Mouse (Mus musculus): ENCODE data around the gene Dtymk.
"Not testable (repeated sequence)": the region's sequence is repeated elsewhere in the genome, so short reads cannot be mapped to it uniquely, and the experiment has no call there.

The Dtymk gene

DNA sequence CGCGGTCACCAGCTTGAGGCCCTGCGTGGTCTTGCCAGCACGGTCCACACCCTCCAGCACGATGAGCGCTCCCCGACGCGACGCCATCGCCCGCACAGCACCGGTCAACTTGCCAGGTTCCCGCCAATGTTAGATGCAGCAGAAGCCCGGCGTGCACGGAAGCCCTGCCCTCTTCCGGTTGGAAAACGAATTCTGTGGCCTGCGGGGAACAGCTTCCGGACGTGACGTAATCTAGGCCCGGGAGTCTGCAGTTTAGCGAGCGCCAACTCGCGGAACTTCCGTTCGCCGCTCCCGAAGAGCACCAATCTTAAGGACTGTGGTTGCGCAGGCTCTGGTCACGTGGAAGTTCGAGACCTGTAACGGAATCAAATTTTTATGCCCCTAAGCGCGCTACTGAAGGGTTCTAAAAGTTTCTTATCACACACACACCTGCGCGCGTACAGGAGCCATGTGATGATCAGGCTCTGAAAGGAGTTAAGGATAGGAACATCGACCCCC, at the start of gene Dtymk:
Gene Dtymk (minus strand): TSS at position 194 of the 498 bp plus-strand sequence.
- peak; percentile 97 for DNase-seq

GRCm38 (mm10) chr1:93845766-93846366, 44.1 kb upstream of the Dtymk start:
- DNase-seq: not testable (repeated sequence)

GRCm38 (mm10) chr1:93838569-93838968, 36.8 kb upstream of the Dtymk start:
- DNase-seq: not testable (repeated sequence)

DNA sequence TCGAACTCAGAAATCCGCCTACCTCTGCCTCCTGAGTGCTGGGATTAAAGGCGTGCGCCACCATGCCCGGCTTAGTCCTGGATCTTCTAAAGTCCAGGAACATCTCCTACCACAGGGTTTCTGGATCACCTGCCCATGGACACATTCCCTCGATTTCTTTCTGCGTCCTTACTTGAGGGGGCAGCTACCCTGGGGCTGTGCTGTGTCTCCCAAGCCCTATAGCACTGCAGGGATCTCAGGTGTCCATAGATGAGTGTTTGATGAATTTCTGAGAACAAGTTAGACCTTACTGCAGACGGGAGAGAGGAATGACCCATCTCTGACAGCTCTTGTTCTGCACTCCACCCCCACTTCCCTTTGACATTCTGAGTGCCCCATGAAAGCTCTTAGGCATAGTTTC, 35.6 kb upstream of the Dtymk start:
- no peak for DNase-seq

DNA sequence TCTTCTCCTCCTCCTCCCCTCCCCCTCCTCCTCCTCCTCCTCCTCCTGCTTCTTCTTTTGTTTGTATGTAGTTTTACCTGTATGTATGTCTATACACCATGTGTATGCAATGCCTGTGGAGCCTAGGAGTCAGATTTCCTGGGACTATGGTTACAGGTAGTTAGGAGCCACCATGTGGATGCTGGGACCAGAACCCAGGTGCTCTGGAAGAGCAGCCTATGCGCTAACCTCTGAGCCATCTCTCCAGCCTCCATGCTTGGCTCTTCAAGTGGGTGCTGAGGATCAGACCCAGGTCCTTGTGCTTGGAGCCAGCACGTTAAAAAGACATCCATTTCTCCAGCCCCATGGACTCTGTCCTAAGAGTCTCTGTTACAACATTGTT, 34.8 kb upstream of the Dtymk start:
- DNase-seq: no peak

DNA sequence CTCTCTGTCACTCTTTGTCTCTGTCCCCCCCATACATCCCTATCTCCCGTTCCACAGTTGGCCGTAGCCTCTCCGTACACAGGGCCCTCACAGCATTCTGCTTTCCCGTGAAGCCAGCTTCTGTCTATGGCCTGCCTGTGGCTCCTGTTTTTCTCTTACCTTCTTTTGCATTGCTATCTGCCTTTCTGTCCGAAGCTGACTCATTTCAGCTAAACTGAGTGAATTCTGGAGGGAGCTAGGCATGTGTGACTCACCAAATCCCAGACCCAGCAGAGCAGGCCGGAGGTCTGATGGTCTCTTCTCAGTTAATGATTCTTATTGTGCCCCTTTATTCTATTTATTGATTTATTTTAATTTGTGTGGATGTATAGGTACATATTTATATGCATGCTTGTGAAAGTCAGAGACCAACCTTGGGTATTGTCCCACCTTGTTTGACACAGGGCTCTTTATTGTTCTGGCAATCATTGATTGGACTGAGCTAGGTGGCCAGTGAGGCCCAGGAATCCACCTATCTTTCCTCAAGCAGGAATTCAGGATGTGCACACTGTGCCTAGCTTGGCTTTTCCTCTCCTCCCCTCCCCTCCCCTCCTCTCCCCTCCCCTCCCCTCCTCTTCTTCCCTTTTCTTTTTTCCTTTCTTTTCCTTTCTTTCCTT, 34.3 kb upstream of the Dtymk start:
- DNase-seq: no peak

- no peak for DNase-seq
These were observed 33.5 kb upstream of the Dtymk start for GRCm38 (mm10) chr1:93835211-93835610.

- DNase-seq: no peak
These were observed 33.0 kb upstream of the Dtymk start for GRCm38 (mm10) chr1:93834671-93835150.

- not testable (repeated sequence) for DNase-seq
These were observed 31.1 kb upstream of the Dtymk start for GRCm38 (mm10) chr1:93832754-93833360.

DNA sequence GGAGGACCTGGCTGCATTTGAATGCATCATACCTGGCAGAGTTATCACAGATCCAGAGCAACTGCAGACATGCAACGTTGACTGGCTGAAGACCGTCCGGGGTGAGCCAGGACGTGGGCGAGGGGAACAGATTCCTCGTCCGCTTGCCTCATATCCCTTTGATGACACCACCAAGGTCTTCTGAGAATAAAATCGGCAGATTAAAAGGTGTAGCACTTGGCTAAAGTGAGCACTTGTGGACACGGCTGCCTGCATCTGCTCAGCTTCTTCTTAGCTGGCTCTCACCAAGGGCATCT, 24.8 kb upstream of the Dtymk start:
- DNase-seq: no peak

DNA sequence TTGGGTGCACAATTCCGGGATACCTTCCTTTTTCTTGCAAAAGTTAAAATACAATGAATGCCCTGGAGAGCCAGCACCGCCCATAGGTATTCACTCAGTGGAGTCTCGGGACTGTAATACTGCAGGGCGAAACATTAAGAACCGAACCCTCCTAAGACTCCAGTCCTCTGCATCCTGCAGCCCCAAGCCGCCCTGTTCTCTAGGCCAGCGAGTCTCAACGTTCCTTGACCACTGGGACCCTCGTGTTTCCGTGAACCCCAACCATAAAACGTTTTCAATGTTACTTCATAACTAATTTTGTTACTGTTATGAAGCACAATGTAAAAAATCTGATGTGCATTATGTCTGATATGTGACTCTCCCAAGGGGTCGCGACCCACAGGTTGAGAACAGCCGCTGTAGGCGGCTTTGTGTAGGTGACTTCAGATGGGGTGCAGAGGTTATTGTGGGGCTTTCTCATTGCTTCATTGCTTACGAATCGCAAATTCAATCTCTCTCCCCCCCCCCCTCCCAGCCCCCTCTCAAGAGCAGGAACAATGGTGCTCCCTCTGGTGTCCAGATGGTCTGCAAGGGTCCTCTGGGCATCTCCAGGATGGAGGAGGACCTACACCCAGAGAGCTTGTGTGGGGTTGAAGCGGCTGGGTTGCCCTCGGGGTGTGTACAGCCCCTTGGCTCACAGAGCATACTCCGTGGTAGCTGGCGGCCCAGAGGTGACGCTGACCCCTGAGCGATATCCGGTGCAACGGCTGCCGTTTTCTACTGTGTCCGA, 24.2 kb upstream of the Dtymk start:
- DNase-seq: peak; percentile 48

- DNase-seq: peak; percentile 96
These were observed 23.5 kb upstream of the Dtymk start for GRCm38 (mm10) chr1:93825105-93825674.

DNA sequence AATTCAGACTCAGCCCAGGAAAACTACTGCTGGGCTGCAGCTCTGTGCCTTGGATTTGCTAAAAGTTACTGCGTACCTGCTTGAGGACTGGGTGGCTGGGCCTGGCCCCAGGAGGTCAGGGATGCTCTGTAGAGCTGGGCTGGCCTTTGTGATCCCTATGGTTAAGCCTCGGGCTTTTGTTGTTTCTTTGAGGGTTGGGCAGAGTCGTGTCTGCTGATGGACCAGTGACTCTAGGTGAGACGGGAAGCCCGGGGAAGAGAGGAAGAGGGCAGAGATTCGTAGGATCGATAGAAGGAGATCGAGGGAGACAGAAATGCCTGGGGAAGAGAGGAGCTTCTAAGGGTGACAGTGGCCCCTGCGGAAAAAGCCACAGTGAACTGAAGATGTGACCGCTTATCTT, 22.9 kb upstream of the Dtymk start, which contains the start of gene D2hgdh:
Gene D2hgdh (plus strand): TSS at position 301 of the 400 bp plus-strand sequence.
- DNase-seq: no peak

- DNase-seq: no peak
These were observed 22.2 kb upstream of the Dtymk start for GRCm38 (mm10) chr1:93823796-93824495.

- DNase-seq: no peak
These were observed 17.0 kb upstream of the Dtymk start for GRCm38 (mm10) chr1:93818722-93819121.

GRCm38 (mm10) chr1:93817823-93818532, 16.2 kb upstream of the Dtymk start:
- no peak for DNase-seq

DNA sequence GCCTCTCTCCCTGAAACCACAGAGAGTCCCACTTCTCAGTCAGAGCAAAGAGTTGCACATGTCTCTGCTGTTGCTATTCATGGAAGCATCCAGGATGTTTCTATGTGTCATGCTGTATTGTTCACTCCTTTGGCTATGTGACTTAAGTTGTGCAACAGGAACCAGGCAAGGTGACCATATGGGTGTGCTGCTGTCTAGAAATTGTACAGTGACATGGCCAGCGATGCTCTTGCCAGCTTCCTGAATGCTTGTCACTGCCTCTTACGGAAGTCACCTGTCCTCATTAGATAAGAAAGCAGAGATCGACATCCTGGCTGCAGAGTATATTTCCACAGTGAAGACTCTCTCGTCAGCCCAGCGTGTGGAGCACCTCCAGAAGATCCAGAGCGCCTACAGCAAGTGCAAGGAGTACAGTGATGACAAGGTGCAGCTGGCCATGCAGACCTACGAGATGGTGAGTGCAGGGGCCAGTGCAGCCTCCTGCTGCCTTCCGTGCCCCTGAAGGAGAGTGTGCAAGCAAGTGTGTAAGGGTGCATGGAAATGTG, 9.8 kb upstream of the Dtymk start:
- no peak for DNase-seq

- DNase-seq: no peak
These were observed 8.3 kb upstream of the Dtymk start for GRCm38 (mm10) chr1:93810011-93810410.

DNA sequence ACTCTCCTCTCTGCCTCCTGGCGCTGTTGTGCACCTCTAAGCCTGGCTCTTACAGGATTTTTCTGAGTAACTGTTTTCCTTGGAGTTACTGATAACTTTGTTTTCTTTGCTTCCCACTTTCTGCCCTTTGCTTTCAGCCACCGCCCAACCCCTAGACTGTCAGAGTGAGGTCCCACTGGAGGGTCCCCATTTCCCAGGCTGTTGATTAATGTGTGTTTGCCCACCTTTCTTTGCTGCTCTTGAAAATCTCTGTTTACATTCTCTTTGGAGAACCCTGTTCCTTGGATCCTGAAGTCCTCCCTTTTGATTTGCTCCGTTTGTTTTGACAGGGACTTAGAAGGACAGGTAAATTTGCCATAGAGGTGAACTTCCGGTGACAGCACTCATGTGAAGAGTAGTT, 7.1 kb upstream of the Dtymk start:
- no peak for DNase-seq

- no peak for DNase-seq
These were observed 3.7 kb upstream of the Dtymk start for GRCm38 (mm10) chr1:93805221-93805951.

- DNase-seq: no peak
These were observed 3.1 kb upstream of the Dtymk start for GRCm38 (mm10) chr1:93804818-93805217.
